Mouse (Mus musculus): ENCODE measurements around the gene Pkd1l2. TPM values are rescaled to one million over a fixed set of nuclear protein-coding genes. Genes with fewer than 3 reads are reported as not detected.

Gene Pkd1l2
- polyA plus RNA-seq, 1 experiment from 2014 or later: 0.28 TPM

GRCm38 (mm10) chr8:117027601-117028000, 54.6 kb downstream of the Pkd1l2 start:
- Histone ChIP-seq H3K4me1 (ENCODE audit: control insufficient read depth, insufficient read depth, low read length) (no peaks in the 10 kb centered on the region), H3K4me2 (ENCODE audit: low read depth, low read length) (no peak overlapping the region), H3K27ac (ENCODE audit: low read length) (no peak overlapping the region), H3K36me3 (ENCODE audit: control insufficient read depth, insufficient read depth, low read length) (no peaks in the 10 kb centered on the region), H3K9ac (ENCODE audit: low read depth, low read length) (no peak overlapping the region), H3K4me3 (ENCODE audit: low read length) (no peak overlapping the region), H3K27me3 (replicated peaks; ENCODE audit: control insufficient read depth, insufficient read depth, low read length) (no peaks in the 10 kb centered on the region), H3K9me3 (ENCODE audit: control insufficient read depth, low read length) (no peaks in the 10 kb centered on the region)
- WGBS: 86% methylated on average over 5 of the region's 5 CpGs
- no peak for ATAC-seq

GRCm38 (mm10) chr8:117022297-117022993, 59.8 kb downstream of the Pkd1l2 start:
- H3K9me3 ChIP-seq (ENCODE audit: control insufficient read depth, low read length): no peaks in the 10 kb centered on the region
- H3K4me1 ChIP-seq (ENCODE audit: control insufficient read depth, insufficient read depth, low read length): no peaks in the 10 kb centered on the region; the same call in 1 of the 2 replicates
- ATAC-seq: no peak
- 53% methylated on average over 1 of the region's 1 CpGs for WGBS
- H3K27ac ChIP-seq (ENCODE audit: low read length): no peak overlapping the region
- H3K4me3 ChIP-seq (ENCODE audit: low read length): no peak overlapping the region
- no peak overlapping the region for H3K4me2 ChIP-seq (ENCODE audit: low read depth, low read length)
- H3K27me3 ChIP-seq (replicated peaks; ENCODE audit: control insufficient read depth, insufficient read depth, low read length): no peaks in the 10 kb centered on the region
- H3K36me3 ChIP-seq (ENCODE audit: control insufficient read depth, insufficient read depth, low read length): no peaks in the 10 kb centered on the region
- no peak overlapping the region for H3K9ac ChIP-seq (ENCODE audit: low read depth, low read length)

- 69% methylated on average over 18 of the region's 18 CpGs for WGBS
- Histone ChIP-seq H3K9me3 (ENCODE audit: control insufficient read depth, low read length) (no peaks in the 10 kb centered on the region), H3K4me2 (ENCODE audit: low read depth, low read length) (no peak overlapping the region), H3K27ac (ENCODE audit: low read length) (no peak overlapping the region), H3K9ac (ENCODE audit: low read depth, low read length) (no peak overlapping the region), H3K4me3 (ENCODE audit: low read length) (no peak overlapping the region), H3K36me3 (ENCODE audit: control insufficient read depth, insufficient read depth, low read length) (no peaks in the 10 kb centered on the region), H3K27me3 (replicated peaks; ENCODE audit: control insufficient read depth, insufficient read depth, low read length) (no peaks in the 10 kb centered on the region), H3K4me1 (ENCODE audit: control insufficient read depth, insufficient read depth, low read length) (no peaks in the 10 kb centered on the region; the same call in 1 of the 2 replicates)
- no peak for ATAC-seq
Measured at GRCm38 (mm10) chr8:117019323-117020275, 62.6 kb downstream of the Pkd1l2 start.

GRCm38 (mm10) chr8:117017896-117018295, 64.4 kb downstream of the Pkd1l2 start:
- no peaks in the 10 kb centered on the region; the same call in 1 of the 2 replicates for H3K4me1 ChIP-seq (ENCODE audit: control insufficient read depth, insufficient read depth, low read length)
- no peaks in the 10 kb centered on the region for H3K9me3 ChIP-seq (ENCODE audit: control insufficient read depth, low read length)
- no peaks in the 10 kb centered on the region for H3K27me3 ChIP-seq (replicated peaks; ENCODE audit: control insufficient read depth, insufficient read depth, low read length)
- no peaks in the 10 kb centered on the region for H3K36me3 ChIP-seq (ENCODE audit: control insufficient read depth, insufficient read depth, low read length)
- ATAC-seq: no peak
- H3K4me3 ChIP-seq (ENCODE audit: low read length): no peak overlapping the region
- no peak overlapping the region for H3K4me2 ChIP-seq (ENCODE audit: low read depth, low read length)
- no peak overlapping the region for H3K9ac ChIP-seq (ENCODE audit: low read depth, low read length)
- WGBS: 95% methylated on average over 4 of the region's 4 CpGs
- no peak overlapping the region for H3K27ac ChIP-seq (ENCODE audit: low read length)

- Histone ChIP-seq H3K27ac (ENCODE audit: low read length) (no peak overlapping the region), H3K4me3 (ENCODE audit: low read length) (no peak overlapping the region), H3K36me3 (ENCODE audit: control insufficient read depth, insufficient read depth, low read length) (no peaks in the 10 kb centered on the region), H3K4me1 (ENCODE audit: control insufficient read depth, insufficient read depth, low read length) (no peaks in the 10 kb centered on the region; the same call in 1 of the 2 replicates), H3K27me3 (replicated peaks; ENCODE audit: control insufficient read depth, insufficient read depth, low read length) (no peaks in the 10 kb centered on the region), H3K9me3 (ENCODE audit: control insufficient read depth, low read length) (no peaks in the 10 kb centered on the region), H3K4me2 (ENCODE audit: low read depth, low read length) (no peak overlapping the region), H3K9ac (ENCODE audit: low read depth, low read length) (no peak overlapping the region)
- no peak for ATAC-seq
- WGBS: 71% methylated on average over 8 of the region's 8 CpGs
Measured at GRCm38 (mm10) chr8:117017006-117017405, 65.2 kb downstream of the Pkd1l2 start.

- WGBS: 66% methylated on average over 4 of the region's 4 CpGs
- Histone ChIP-seq H3K9me3 (ENCODE audit: control insufficient read depth, low read length) (no peaks in the 10 kb centered on the region), H3K9ac (ENCODE audit: low read depth, low read length) (no peak overlapping the region), H3K4me1 (ENCODE audit: control insufficient read depth, insufficient read depth, low read length) (no peaks in the 10 kb centered on the region; the same call in 1 of the 2 replicates), H3K36me3 (ENCODE audit: control insufficient read depth, insufficient read depth, low read length) (no peaks in the 10 kb centered on the region), H3K27me3 (replicated peaks; ENCODE audit: control insufficient read depth, insufficient read depth, low read length) (no peaks in the 10 kb centered on the region), H3K4me2 (ENCODE audit: low read depth, low read length) (no peak overlapping the region), H3K4me3 (ENCODE audit: low read length) (no peak overlapping the region), H3K27ac (ENCODE audit: low read length) (no peak overlapping the region)
- ATAC-seq: no peak
Measured at GRCm38 (mm10) chr8:117015670-117016069, 66.6 kb downstream of the Pkd1l2 start.

- WGBS: 88% methylated on average over 9 of the region's 9 CpGs
- Histone ChIP-seq H3K9me3 (ENCODE audit: control insufficient read depth, low read length) (no peaks in the 10 kb centered on the region), H3K4me3 (ENCODE audit: low read length) (no peak overlapping the region), H3K27me3 (replicated peaks; ENCODE audit: control insufficient read depth, insufficient read depth, low read length) (no peaks in the 10 kb centered on the region), H3K27ac (ENCODE audit: low read length) (no peak overlapping the region), H3K4me2 (ENCODE audit: low read depth, low read length) (no peak overlapping the region), H3K36me3 (ENCODE audit: control insufficient read depth, insufficient read depth, low read length) (no peaks in the 10 kb centered on the region), H3K4me1 (ENCODE audit: control insufficient read depth, insufficient read depth, low read length) (no peaks in the 10 kb centered on the region), H3K9ac (ENCODE audit: low read depth, low read length) (no peak overlapping the region)
- no peak for ATAC-seq
Measured at GRCm38 (mm10) chr8:117011366-117011765, 70.9 kb downstream of the Pkd1l2 start.

- peaks cover 9% of the 10 kb centered on the region; the same call in 1 of the 2 replicates for H3K4me1 ChIP-seq (ENCODE audit: control insufficient read depth, insufficient read depth, low read length)
- H3K9ac ChIP-seq (ENCODE audit: low read depth, low read length): peak overlapping the region; percentile 67
- H3K27ac ChIP-seq (ENCODE audit: low read length): no peak overlapping the region
- 61% methylated on average over 11 of the region's 11 CpGs for WGBS
- peak overlapping the region; percentile 71 for H3K4me2 ChIP-seq (ENCODE audit: low read depth, low read length)
- no peak for ATAC-seq
- H3K4me3 ChIP-seq (ENCODE audit: low read length): peak overlapping the region; percentile 77
- H3K9me3 ChIP-seq (ENCODE audit: control insufficient read depth, low read length): no peaks in the 10 kb centered on the region
- no peaks in the 10 kb centered on the region for H3K27me3 ChIP-seq (replicated peaks; ENCODE audit: control insufficient read depth, insufficient read depth, low read length)
- no peaks in the 10 kb centered on the region for H3K36me3 ChIP-seq (ENCODE audit: control insufficient read depth, insufficient read depth, low read length)
Measured at GRCm38 (mm10) chr8:116994016-116994716, 88.1 kb downstream of the Pkd1l2 start.
